Mouse (Mus musculus) G1E-ER4 (cell line): Measurements from ENCODE around the gene Ihh. TPM values are rescaled to one million over a fixed set of nuclear protein-coding genes. Genes with fewer than 3 reads are reported as not detected.

Experiments
- GATA1 ChIP-seq: IDR thresholded peaks from one replicate; pipeline ENCODE4 v1.8.0; 2012; ENCODE audit warnings: low read length, inconsistent platforms
- polyA plus RNA-seq: library from polyadenylated mRNA; stranded (reverse); fragments of >175 nt; gene quantifications from 2 replicates; pipeline ENCODE4 v1.2.3, GENCODE M21; 2012

The Ihh gene
- polyA plus RNA-seq, 1 experiment, result 0.22 TPM

- no peak for TF ChIP-seq GATA1
Observed at GRCm38 (mm10) chr1:74901686-74902085, 49.8 kb downstream of the Ihh start.

GRCm38 (mm10) chr1:74900341-74901285 lies 50.9 kb downstream of the Ihh start:
- no peak for TF ChIP-seq GATA1

- TF ChIP-seq GATA1, result no peak
Observed at GRCm38 (mm10) chr1:74898656-74899431, 52.6 kb downstream of the Ihh start.

- TF ChIP-seq GATA1, result no peak
Observed at GRCm38 (mm10) chr1:74897976-74898375, 53.5 kb downstream of the Ihh start.

Other genes starting within 250 kb of the Ihh start
- not detected in 2 replicates for gene Cyp27a1, start 238.1 kb downstream of the Ihh start, polyA plus RNA-seq
- gene Prkag3, start 202.5 kb downstream of the Ihh start, polyA plus RNA-seq, result not detected in 2 replicates
- gene Wnt6, start 179.8 kb downstream of the Ihh start, polyA plus RNA-seq, result not detected in 2 replicates
- not detected in 2 replicates for gene Wnt10a, start 160.2 kb downstream of the Ihh start, polyA plus RNA-seq
- gene Cdk5r2, start 96.7 kb downstream of the Ihh start, polyA plus RNA-seq, result not detected in 2 replicates
- gene Fev, start 66.3 kb downstream of the Ihh start, polyA plus RNA-seq, result not detected in 2 replicates
- gene Cryba2, start 58.5 kb downstream of the Ihh start, polyA plus RNA-seq, result not detected in 2 replicates
- gene Cfap65, start 16.1 kb downstream of the Ihh start, polyA plus RNA-seq, result not detected in 2 replicates
- gene Nhej1, start 173.5 kb upstream of the Ihh start, polyA plus RNA-seq, result 0.24 and 0.27 TPM in 2 replicates
- gene Slc23a3, start 182.2 kb upstream of the Ihh start, polyA plus RNA-seq, result 0.13 TPM in 2 replicates
- 92.2 and 100 TPM in 2 replicates for gene Cnppd1, start 191.0 kb upstream of the Ihh start, polyA plus RNA-seq
- gene Retreg2, start 191.1 kb upstream of the Ihh start, polyA plus RNA-seq, result 93.7 and 148 TPM in 2 replicates
- 21.4 and 28.2 TPM in 2 replicates for gene Zfand2b, start 217.0 kb upstream of the Ihh start, polyA plus RNA-seq
- 17.2 and 22.2 TPM in 2 replicates for gene Abcb6, start 228.7 kb upstream of the Ihh start, polyA plus RNA-seq
- gene Ankzf1, start 240.5 kb upstream of the Ihh start, polyA plus RNA-seq, result 14.3 and 16.1 TPM in 2 replicates
- 44.2 and 52.5 TPM in 2 replicates for gene Atg9a, start 240.5 kb upstream of the Ihh start, polyA plus RNA-seq